Mouse (Mus musculus): Measurements from ENCODE around the gene Zfp235.

Gene Zfp235

GRCm38 (mm10) chr7:24133996-24134828 is at the start of gene Zfp235:
Zfp235 (plus strand) TSS chr7:24134169.
- DNase-seq (ENCODE audit: low read depth, low spot score), result peak; percentile 84

DNA sequence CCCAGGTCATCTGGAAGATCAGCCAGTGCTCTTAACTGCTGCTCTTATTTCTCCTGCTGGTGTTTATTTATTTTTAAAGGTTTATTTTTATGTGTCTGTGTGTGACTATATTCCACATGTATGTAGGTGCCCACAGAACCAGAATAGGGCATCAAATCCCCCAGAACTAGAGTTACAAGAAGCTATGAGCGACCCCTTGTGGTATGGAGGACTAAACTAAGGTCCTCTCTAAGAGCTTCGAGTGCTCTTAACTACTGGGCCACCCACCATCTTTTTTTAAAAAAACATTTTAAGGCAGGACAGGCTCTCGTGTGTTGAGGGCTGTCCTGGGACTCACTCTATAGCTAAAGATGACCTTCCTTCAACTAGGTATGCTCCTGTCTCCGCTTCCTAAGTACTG is 47.1 kb upstream of the Zfp235 start:
- DNase-seq (ENCODE audit: low read depth, low spot score), result no peak

- DNase-seq (ENCODE audit: low read depth, low spot score), result no peak
These were observed 46.4 kb upstream of the Zfp235 start for GRCm38 (mm10) chr7:24087485-24088125.

DNA sequence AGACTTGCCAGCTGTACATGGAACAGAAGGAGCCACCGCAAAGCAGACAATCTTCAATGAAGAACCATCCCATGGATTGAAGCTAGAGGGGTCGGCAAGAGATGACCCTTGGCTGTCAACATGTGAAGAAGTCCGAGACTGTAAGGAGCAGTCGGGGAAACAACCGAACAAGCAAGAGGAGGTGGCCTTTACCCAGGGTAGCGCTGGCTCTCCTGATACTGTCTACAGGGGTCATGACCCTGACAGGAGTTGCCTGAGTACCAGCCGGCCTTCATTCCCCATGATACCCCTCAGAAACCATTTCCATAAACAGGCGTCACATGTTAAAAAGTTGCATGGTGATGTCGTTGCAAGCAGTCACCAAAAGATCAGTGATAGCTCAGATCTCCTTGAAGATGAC is 29.6 kb upstream of the Zfp235 start:
- no peak for DNase-seq (ENCODE audit: low read depth, low spot score)

GRCm38 (mm10) chr7:24105144-24105703 is 28.7 kb upstream of the Zfp235 start:
- DNase-seq (ENCODE audit: low read depth, low spot score), result no peak

DNA sequence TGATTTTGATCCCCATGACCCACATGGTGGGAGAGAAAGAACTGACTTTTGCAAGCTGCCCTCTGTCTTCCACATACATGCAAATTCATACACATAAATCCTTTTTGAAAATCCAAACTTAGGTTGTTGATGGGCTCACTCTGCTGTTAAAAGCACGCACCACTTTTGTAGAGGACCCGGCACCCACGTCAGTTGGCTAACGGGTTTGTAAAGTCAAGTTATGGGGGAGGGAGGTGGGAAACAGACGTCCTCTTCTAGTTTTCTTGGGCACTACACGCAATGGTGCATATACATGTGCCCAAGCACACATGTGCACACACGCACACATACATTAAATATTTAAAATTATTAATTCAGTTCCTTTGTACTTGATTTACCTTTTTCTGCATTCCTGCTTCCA is 23.1 kb upstream of the Zfp235 start:
- DNase-seq (ENCODE audit: low read depth, low spot score), result no peak

GRCm38 (mm10) chr7:24111772-24112155 is 22.2 kb upstream of the Zfp235 start:
- DNase-seq (ENCODE audit: low read depth, low spot score), result no peak

DNA sequence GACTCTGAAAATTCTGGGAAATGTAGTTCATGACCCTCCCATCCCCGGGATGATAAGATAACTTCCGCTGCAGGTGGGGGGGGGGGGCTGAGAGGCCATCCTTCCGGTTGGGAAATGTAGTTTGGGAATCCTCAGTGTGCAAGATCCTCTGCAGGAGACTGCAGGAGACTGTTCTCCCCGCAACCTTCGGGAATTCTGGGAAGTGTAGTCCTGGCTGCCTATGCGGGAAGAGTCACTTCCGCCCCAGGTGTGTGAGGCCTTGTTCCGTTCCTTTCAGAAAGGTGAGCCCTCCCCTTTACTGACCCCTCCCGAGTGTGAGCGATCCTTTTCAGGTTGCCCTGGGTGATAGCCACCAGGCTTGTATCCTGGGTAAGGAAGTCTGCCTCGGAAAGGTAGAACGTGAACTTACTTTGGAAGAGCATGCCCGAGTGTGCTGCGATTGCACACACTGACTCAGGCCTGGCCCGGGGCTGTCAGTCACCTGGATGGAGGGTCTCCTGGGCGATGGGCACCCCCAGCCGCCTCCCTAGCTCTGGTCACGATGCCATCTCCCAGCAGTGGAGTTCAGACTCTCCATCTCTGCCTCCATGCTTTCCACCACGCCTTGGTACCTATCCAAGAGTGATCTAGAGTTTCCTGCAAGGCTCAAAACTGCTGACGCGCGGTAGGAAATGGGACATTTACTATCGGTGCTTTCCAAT is 21.7 kb upstream of the Zfp235 start, which contains the start of gene Zfp112:
Gene Zfp112, plus strand, starts transcription at position 159 of the 701 bp plus-strand sequence.
- DNase-seq (ENCODE audit: low read depth, low spot score), result peak; percentile 91

GRCm38 (mm10) chr7:24113001-24113400 is 21.0 kb upstream of the Zfp235 start:
- peak; percentile 79 for DNase-seq (ENCODE audit: low read depth, low spot score)

DNA sequence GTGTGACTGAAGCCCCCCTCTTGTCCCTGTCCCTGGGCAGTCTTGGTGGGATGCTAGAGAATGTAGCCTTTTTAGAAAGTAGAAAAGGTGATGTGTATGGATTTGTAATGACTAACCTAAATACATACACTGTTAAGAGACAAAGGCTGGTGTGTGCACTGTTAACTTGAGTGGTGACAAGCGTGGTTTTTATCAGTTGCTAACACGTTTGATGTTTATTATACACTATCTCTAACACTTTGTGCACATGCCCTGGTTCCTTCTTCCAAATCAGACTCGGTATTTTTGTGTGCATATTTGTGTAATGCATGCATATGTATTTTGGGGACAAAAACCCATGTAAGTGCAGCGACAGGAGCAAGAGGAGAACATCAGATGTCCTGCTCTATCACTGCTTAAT is 17.3 kb upstream of the Zfp235 start:
- no peak for DNase-seq (ENCODE audit: low read depth, low spot score)

DNA sequence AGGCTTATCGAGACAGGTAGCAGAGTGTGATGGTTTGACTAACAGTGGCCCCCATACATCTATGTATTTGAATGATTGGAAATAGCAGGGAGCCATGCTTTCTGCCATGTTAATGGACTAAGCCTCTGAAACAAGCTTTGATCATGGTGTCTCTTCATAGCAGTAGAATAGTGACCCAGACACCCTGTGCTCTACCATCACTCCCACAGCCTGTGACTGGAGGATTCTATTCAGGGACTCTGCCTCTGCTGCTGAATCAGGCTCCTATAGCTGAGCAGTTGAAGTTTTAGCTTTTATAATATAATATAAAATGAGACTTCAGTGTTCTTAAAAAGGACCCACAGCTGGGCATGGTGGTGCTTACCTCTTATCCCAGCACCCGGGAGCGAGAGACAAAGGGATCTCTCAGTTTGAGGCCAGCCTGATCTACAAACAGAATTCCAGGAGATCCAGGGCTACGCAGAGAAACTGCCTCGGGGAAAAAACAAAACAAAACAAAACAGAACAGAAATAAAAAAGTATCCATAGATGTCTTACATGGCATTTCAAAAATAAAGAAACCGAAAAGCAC is 459 bp upstream of the Zfp235 start:
- DNase-seq (ENCODE audit: low read depth, low spot score), result no peak

- no peak for DNase-seq (ENCODE audit: low read depth, low spot score)
These were observed 8.6 kb downstream of the Zfp235 start for GRCm38 (mm10) chr7:24142566-24142965.

- peak; percentile 58 for DNase-seq (ENCODE audit: low read depth, low spot score)
These were observed 19.3 kb downstream of the Zfp235 start for GRCm38 (mm10) chr7:24153272-24153671.

- no peak for DNase-seq (ENCODE audit: low read depth, low spot score)
These were observed 38.2 kb downstream of the Zfp235 start for GRCm38 (mm10) chr7:24172191-24172590.

GRCm38 (mm10) chr7:24174618-24175336 is 40.8 kb downstream of the Zfp235 start, which contains the start of gene Zfp114:
Zfp114 (plus strand) TSS chr7:24175060.
- peak; percentile 77 for DNase-seq (ENCODE audit: low read depth, low spot score)

DNA sequence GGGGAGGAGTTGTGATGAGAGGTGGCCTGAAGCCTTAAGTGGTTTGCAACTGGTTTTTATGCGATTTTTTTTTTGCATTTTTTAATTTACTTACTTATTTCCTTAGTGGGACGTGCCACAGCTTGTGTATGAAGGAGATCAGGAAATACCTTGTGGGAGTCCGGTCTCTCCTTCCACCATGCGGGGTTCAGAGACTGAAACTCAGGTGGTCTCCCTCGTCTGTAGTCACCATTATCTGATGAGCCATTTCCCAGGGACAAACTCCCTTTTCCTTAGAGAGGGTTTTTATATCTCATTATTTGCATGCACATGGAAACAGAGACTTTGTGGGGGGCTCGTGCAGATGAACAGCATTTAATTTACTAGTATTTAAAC is 41.4 kb downstream of the Zfp235 start:
- no peak for DNase-seq (ENCODE audit: low read depth, low spot score)

DNA sequence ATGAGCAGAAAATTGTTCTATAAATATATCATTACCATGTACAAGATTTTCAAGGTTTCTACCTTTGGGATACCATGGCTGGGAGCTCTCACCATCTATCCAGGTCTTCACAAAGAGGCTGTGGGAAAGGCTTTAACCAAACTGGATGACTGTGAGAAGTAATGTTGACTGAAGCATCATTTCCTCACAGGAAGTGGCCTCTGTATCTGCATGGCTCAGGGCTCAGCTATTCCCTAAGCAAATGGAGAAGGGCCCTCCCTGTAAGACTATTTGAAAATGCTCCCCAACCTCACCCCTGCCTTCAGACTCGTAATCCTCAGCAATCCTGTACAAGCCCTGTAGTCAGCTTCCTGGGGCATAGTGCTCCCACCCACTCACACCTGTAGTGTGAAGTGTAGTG is 53.6 kb downstream of the Zfp235 start:
- DNase-seq (ENCODE audit: low read depth, low spot score), result no peak

DNA sequence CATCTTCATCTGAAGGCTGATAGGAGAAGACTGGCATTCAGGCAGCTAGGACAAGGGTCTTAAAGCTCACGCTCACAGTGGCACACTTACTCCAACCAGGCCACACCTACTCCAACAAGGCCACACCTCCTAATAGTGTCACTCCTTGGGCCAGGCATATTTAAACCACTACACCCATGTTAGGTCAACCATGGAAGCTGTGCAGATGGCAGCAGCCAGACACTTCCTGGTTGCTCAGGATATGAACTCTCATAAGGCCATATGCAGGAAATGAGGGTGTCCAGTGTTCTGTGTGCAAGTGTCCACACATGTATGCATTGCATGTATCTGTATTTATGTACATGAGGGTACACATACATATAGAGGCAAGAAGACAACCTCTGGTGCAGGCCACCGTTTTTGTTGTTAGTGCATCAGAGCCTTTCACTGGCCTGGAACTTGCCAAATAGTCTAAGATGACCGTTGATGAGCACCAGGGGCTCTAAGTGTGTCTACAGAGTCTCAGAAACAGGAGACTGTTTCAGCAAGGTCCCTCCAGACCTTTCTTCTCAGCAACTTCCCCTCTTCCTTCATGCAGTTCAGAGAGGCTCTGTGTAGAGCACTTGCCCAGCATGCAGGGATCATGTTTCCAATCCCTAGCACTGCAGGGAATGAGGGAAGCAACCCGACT is 55.1 kb downstream of the Zfp235 start:
- DNase-seq (ENCODE audit: low read depth, low spot score), result no peak

DNA sequence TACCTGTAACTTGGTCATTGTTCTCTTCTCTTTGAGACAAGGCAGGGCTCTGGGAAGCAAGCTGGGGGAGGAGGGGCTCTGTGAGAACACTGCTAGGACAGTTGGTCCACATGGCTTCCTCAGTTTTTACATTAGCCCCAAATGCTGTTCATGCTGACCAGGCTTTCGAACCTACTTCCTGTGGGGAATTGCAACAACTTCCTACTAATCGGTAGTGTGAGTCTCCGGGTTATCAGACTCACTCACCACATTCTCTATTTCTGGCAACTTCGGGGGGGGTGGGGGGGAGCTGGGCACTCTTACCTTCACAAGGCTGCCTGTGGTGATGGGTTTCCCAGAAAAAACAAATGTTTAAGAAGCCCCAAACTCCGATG is 55.6 kb downstream of the Zfp235 start:
- no peak for DNase-seq (ENCODE audit: low read depth, low spot score)

GRCm38 (mm10) chr7:24191361-24191760 is 57.4 kb downstream of the Zfp235 start:
- no peak for DNase-seq (ENCODE audit: low read depth, low spot score)
